Mouse (Mus musculus) liver, embryonic 16.5 days (tissue): ENCODE results near the gene Gm38431. TPM values are rescaled to one million over a fixed set of nuclear protein-coding genes. Genes with fewer than 3 reads are reported as not detected.

ENCODE experiments used
- ATAC-seq: fragments of 200-750 bp; cut with Nextera tagmentation; 2 replicates; pipeline ENCODE4 v1.8.0; 2017; ENCODE audit warnings: low read depth, mild to moderate bottlenecking, moderate number of reproducible peaks, moderate library complexity
- H3K27ac ChIP-seq: fragments of 300-500 bp; sonication (generic); 2 replicates; pipeline ENCODE4 v1.5.1; 2014; ENCODE audit warnings: mild to moderate bottlenecking, low read length
- H3K27me3 ChIP-seq: fragments of 300-500 bp; sonication (generic); 2 replicates; pipeline ENCODE4 v1.6.1; 2014; ENCODE audit warnings: low read depth, low read length, mixed read lengths; ENCODE audit not compliant: control insufficient read depth, insufficient read depth
- H3K36me3 ChIP-seq: fragments of 300-500 bp; sonication (generic); 2 replicates; pipeline ENCODE4 v1.6.1; 2014; ENCODE audit warnings: mild to moderate bottlenecking; ENCODE audit not compliant: control insufficient read depth, insufficient read depth
- H3K4me1 ChIP-seq: fragments of 300-500 bp; sonication (generic); 2 replicates; pipeline ENCODE4 v1.6.1; 2014; ENCODE audit warnings: low read depth, low read length, mixed read lengths; ENCODE audit not compliant: control insufficient read depth
- H3K4me2 ChIP-seq: fragments of 300-500 bp; sonication (generic); 2 replicates; pipeline ENCODE4 v1.6.1; 2014; ENCODE audit warnings: low read depth, low read length, mixed read lengths
- H3K4me3 ChIP-seq: fragments of 300-500 bp; sonication (generic); 2 replicates; pipeline ENCODE4 v1.5.1; 2014; ENCODE audit warnings: low read depth, mild to moderate bottlenecking, low read length
- H3K9ac ChIP-seq: fragments of 300-500 bp; sonication (generic); 2 replicates; pipeline ENCODE4 v1.6.1; 2014; ENCODE audit warnings: low read depth, low read length
- H3K9me3 ChIP-seq: fragments of 300-500 bp; sonication (generic); replicated peaks from 2 replicates; pipeline ENCODE4 v1.6.1; 2016; ENCODE audit warnings: low read length; ENCODE audit not compliant: control insufficient read depth
- whole genome bisulfite sequencing: fragments of 180-500 bp; shearing (Covaris S2); extraction: QIAGEN DNeasy Blood & Tissue Kit; methylation state at CpG from one replicate; pipeline ENCODE4 v1.1.7; 2014; ENCODE audit not compliant: insufficient replicate concordance; 5-methylcytosine and 5-hydroxymethylcytosine counted together
- polyA plus RNA-seq: library from polyadenylated mRNA; unstranded; fragments of >200 nt; fragmentation: Nextera tagmentation; extraction: Ambion mirVana; gene quantifications from 2 replicates; pipeline ENCODE4 v1.2.1, GENCODE M21; 2015

Gm38431 gene
- polyA plus RNA-seq, 1 experiment from 2014 or later = 1.6 TPM

DNA sequence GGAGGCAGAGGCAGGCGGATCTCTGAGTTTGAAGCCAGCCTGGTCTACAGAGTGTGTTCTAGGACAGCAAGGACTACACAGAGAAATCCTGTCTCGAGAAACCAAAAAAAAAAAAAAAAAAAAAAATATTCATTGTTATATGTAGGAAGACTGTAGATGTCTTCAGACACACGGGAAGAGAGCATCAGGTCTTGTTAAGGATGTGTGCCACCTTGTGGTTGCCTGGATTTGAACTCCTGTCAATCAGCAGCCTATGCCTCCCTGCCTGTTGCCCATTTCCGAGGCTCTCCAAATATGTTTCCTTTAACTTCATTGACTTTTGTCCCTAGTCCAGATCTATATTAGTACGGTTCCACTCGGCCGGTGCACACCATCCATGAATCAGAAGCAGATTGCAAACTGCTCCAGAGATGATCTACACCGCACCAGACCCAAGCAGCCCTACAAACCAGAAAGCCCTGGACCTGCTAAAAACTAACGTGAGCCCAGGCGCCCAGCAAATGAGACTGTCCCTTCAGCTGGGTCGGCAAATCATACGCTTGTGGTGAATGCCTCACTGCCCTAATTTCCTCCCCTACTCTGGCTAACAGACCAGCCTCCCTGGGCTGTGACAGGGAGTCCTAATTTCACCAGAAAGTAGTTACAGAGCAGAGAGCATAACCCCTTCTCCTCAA, 40.4 kb upstream of the Gm38431 start:
- Histone ChIP-seq H3K4me3 (no peak overlapping the region), H3K4me2 (no peak overlapping the region), H3K36me3 (peaks cover 2% of the 10 kb centered on the region; the same call in 1 of the 2 replicates), H3K4me1 (peaks cover 11% of the 10 kb centered on the region), H3K9me3 (no peaks in the 10 kb centered on the region), H3K27ac (no peak overlapping the region), H3K27me3 (no peaks in the 10 kb centered on the region), H3K9ac (no peak overlapping the region)
- WGBS = 60% methylated on average over 12 of the region's 12 CpGs
- no peak for ATAC-seq

DNA sequence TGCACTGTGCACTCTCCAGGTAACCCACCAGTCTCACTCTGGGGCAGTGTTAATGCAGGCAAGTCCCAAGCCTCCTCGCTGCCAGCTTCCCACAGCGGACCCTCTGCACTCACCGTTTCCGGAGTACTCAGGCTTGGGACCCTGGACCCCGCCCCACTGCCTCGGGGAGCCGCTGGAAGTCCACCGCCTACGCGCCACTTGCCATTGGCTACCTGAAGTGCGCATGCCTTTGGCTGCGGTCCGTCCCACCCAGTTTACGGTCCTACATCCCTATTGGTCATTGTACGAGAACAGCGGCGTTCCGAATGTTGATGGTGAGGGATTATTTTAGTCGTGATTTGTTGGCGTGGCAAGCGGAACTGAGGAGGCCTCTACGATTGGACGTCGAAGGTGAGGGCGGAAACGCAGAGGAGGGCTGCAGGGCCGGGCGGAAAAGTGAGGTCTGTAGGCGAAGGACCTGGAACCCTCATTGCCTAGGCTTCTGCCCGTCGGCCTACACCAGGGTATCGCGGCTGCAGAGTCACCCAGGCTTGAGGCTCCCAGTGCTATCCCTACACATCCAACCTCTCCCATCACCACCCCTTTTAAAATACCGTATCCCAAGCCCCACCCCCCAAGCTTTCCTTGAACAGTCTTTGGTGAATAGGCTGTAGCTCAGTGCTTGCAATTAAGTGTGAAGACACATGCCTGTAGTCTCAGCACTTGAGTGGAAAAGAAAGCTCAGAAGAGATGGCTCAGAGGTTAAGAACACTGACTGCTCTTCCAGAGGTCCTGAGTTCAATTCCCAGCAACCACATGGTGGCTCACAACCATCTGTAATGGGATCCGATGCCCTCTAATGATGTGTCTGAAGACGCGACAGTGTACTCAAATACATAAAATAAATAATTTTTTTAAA, 39.5 kb upstream of the Gm38431 start, which contains the start of gene Tyk2:
TSS of gene Tyk2 (minus strand) at position 185 of the 898 bp plus-strand sequence.
- Histone ChIP-seq H3K36me3 (peaks cover 4% of the 10 kb centered on the region; the same call in 1 of the 2 replicates), H3K4me3 (peak within 1 kb of the TSS; percentile 76), H3K4me1 (peaks cover 14% of the 10 kb centered on the region), H3K27me3 (no peaks in the 10 kb centered on the region), H3K4me2 (peak within 1 kb of the TSS; percentile 81), H3K9ac (peak within 1 kb of the TSS; percentile 70), H3K9me3 (no peaks in the 10 kb centered on the region), H3K27ac (0 out of 2 replicates have a peak within 1 kb of the TSS, but pooled peaks have one; percentile 31)
- WGBS = 7% methylated on average over 37 of the region's 37 CpGs
- peak; percentile 95 for ATAC-seq

DNA sequence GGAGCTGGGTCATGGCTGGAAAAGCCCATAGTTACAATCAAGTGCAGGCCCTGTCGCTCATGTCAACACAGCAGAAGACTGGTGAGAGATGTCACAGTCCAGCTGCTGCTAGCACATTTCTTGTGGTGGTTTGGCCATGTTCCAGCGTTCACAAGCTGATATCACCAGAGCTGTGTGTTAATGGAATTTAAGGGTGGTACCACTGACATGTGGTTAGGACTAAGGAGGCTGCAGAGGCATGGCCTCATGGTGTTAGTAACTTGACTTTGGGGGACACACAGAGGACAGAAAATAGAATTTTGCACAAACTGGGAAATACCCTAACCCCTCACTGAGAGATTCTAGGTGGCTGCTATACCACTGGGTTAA, 34.4 kb upstream of the Gm38431 start:
- Histone ChIP-seq H3K9ac (no peak overlapping the region), H3K9me3 (no peaks in the 10 kb centered on the region), H3K4me3 (no peak overlapping the region), H3K27ac (no peak overlapping the region), H3K4me2 (no peak overlapping the region), H3K27me3 (no peaks in the 10 kb centered on the region), H3K36me3 (peaks cover 13% of the 10 kb centered on the region), H3K4me1 (peaks cover 11% of the 10 kb centered on the region)
- no peak for ATAC-seq
- 41% methylated on average over 2 of the region's 2 CpGs for WGBS

DNA sequence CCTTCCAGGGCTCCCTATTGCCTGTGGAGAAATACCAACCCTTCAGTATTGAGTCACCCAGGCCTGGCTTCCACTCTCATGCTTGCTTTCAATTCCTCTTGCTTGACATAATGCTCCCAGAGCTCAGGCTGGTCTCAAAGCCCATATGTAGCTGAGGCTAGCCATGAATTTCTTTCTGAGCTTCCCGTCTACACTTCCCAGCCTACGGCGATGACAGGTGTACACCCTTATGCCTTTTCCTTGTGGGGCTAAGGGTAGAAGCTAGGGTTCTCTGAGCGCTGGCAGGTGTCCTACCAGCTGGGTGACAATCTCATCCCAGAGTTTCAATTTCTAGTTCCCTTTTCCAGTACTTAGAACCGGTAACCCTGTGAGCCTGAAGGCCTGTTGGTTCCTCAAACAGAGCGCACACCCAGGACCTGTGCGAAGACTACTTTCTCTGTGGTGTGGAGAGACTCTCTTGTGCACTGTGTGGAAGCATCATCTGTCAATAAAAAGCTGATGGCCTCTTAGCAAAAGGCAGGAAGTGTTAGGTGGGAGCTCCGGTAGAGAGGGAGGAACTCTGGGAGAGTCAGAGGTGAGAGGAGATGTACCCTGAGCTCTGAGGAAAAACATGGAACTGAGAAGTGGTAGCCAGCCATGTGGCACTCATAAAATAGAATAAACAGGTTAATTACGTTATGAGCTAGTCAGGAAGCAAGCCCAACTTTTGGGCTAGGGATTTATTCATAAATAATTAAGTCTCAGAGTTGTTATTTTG, 33.9 kb upstream of the Gm38431 start:
- WGBS = 61% methylated on average over 9 of the region's 9 CpGs
- H3K36me3 ChIP-seq = peaks cover 13% of the 10 kb centered on the region
- H3K4me1 ChIP-seq = peaks cover 8% of the 10 kb centered on the region
- H3K9ac ChIP-seq = no peak overlapping the region
- no peaks in the 10 kb centered on the region for H3K27me3 ChIP-seq
- no peak overlapping the region for H3K27ac ChIP-seq
- ATAC-seq = no peak
- no peaks in the 10 kb centered on the region for H3K9me3 ChIP-seq
- H3K4me2 ChIP-seq = no peak overlapping the region
- H3K4me3 ChIP-seq = no peak overlapping the region

DNA sequence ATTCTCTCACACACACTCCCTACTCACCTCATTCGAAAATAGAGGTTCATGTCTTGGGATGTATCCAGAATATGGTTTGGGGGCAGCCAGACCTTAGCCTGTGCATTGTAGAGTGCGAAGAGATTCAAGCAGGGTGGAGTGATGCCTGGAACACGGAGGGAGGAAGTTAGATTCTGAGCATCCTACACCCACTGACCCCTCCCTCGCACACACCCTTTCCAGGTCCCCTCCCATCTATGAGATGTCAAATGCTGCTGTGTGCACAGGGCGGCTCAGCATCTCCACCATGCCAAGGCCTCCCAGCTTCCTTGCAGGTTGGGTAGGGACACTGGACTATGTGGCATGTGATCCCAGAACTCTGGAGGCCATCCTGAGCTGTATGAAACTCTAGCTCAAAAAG, 33.0 kb upstream of the Gm38431 start:
- WGBS = 71% methylated on average over 5 of the region's 5 CpGs
- Histone ChIP-seq H3K27me3 (no peaks in the 10 kb centered on the region), H3K27ac (0 out of 2 replicates have a peak overlapping the region, but pooled peaks have one; percentile 23), H3K9me3 (no peaks in the 10 kb centered on the region), H3K4me2 (no peak overlapping the region), H3K9ac (no peak overlapping the region), H3K4me3 (no peak overlapping the region), H3K4me1 (peaks cover 3% of the 10 kb centered on the region; the same call in 1 of the 2 replicates), H3K36me3 (peaks cover 13% of the 10 kb centered on the region)
- no peak for ATAC-seq

DNA sequence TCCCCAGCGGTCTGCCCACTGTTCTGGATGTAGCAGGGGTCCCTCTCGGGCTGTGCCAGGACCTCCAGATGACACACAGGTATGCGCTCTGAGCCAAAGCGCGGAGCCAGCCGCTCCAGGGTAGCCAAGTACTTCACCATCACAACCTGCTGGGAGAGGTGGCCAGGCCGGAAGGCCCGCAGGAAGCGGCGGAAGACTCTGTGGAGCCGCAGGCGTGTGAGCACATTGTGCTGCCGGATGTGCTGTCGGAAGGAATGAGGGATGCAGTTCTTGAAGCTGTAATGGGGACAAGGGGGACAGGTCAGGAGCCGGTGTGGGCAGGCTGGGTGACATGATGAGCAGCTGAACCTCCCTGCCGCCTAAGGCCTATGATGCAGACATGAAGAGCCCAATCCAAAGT, 29.7 kb upstream of the Gm38431 start:
- Histone ChIP-seq H3K4me1 (peaks cover 2% of the 10 kb centered on the region; the same call in 1 of the 2 replicates), H3K27ac (no peak overlapping the region), H3K36me3 (peaks cover 9% of the 10 kb centered on the region), H3K9me3 (no peaks in the 10 kb centered on the region), H3K27me3 (no peaks in the 10 kb centered on the region), H3K4me2 (no peak overlapping the region), H3K4me3 (no peak overlapping the region), H3K9ac (no peak overlapping the region)
- ATAC-seq = no peak
- 81% methylated on average over 16 of the region's 16 CpGs for WGBS

DNA sequence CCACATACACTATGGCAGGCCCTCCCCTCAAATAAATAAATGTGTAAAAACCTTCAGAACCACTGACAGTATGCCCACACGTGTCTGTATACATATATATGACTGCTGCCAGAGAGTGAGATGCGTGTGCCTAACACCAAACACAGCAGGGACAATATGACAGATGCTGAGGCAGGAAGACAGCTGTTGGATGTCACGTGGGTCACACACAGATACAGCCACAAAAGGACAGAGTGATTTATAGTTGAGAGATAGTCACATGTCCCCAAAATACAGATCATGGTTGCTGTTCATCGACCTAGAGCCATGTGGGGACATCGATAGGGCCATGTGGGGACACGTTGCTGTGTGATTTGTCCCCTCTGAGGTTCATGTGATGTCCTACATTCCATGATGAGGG, 25.3 kb upstream of the Gm38431 start:
- Histone ChIP-seq H3K9me3 (no peaks in the 10 kb centered on the region), H3K27ac (no peak overlapping the region), H3K4me2 (no peak overlapping the region), H3K9ac (no peak overlapping the region), H3K27me3 (no peaks in the 10 kb centered on the region), H3K4me1 (no peaks in the 10 kb centered on the region), H3K36me3 (0 out of 2 replicates have a peak, but pooled peaks cover 3% of the 10 kb centered on the region), H3K4me3 (no peak overlapping the region)
- no peak for ATAC-seq
- 62% methylated on average over 6 of the region's 6 CpGs for WGBS

DNA sequence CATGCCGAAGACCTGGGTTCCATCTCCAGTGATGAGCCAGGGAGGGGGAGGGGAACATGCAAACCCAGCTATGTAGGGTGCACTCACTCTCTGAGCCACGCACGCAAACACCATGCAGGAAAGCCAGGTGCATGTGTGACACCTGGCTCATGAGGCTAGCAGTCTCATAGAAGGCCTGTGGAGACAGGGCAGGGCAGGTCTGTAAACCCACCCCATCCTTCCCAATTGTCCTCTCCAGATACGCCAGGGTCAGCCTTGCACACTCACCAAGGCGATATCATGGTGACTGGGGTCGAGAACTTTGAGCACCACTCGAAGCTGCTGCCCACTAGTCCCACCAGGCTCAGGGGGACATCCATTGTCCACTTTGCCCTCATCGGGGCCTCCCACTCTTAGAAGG, 23.3 kb upstream of the Gm38431 start:
- Histone ChIP-seq H3K4me3 (no peak overlapping the region), H3K9ac (no peak overlapping the region), H3K4me2 (no peak overlapping the region), H3K9me3 (no peaks in the 10 kb centered on the region), H3K4me1 (no peaks in the 10 kb centered on the region), H3K27ac (no peak overlapping the region), H3K27me3 (no peaks in the 10 kb centered on the region), H3K36me3 (no peaks in the 10 kb centered on the region)
- no peak for ATAC-seq
- WGBS = 77% methylated on average over 8 of the region's 8 CpGs
